Mouse (Mus musculus) limb, embryonic 15.5 days (tissue): ENCODE results near the gene Rab36. TPM values are rescaled to one million over a fixed set of nuclear protein-coding genes. Genes with fewer than 3 reads are reported as not detected.

Experiments used
- ATAC-seq: fragments of 200-750 bp; cut with Nextera tagmentation; 2 replicates; pipeline ENCODE4 v1.8.0; 2017; ENCODE audit warnings: low read depth, moderate TSS enrichment; ENCODE audit not compliant: insufficient number of reproducible peaks, low FRiP score, low TSS enrichment
- H3K27ac ChIP-seq: fragments of 300-500 bp; sonication (generic); 2 replicates; pipeline ENCODE4 v1.5.1; 2015; ENCODE audit warnings: moderate library complexity, mild to moderate bottlenecking, inconsistent platforms
- H3K27me3 ChIP-seq: fragments of 300-500 bp; sonication (generic); 2 replicates; pipeline ENCODE4 v1.6.1; 2015; ENCODE audit warnings: inconsistent platforms
- H3K36me3 ChIP-seq: fragments of 300-500 bp; sonication (generic); 2 replicates; pipeline ENCODE4 v1.6.1; 2015; ENCODE audit warnings: inconsistent platforms
- H3K4me1 ChIP-seq: fragments of 300-500 bp; sonication (generic); 2 replicates; pipeline ENCODE4 v1.6.1; 2015; ENCODE audit warnings: inconsistent platforms
- H3K4me2 ChIP-seq: fragments of 300-500 bp; sonication (generic); 2 replicates; pipeline ENCODE4 v1.6.1; 2015; ENCODE audit warnings: mild to moderate bottlenecking, inconsistent platforms
- H3K4me3 ChIP-seq: fragments of 300-500 bp; sonication (generic); 2 replicates; pipeline ENCODE4 v1.5.1; 2015; ENCODE audit warnings: mild to moderate bottlenecking, inconsistent platforms
- H3K9ac ChIP-seq: fragments of 300-500 bp; sonication (generic); 2 replicates; pipeline ENCODE4 v1.6.1; 2015; ENCODE audit warnings: inconsistent platforms
- H3K9me3 ChIP-seq: fragments of 300-500 bp; sonication (generic); 2 replicates; pipeline ENCODE4 v1.6.1; 2016; ENCODE audit warnings: inconsistent platforms
- WGBS: fragments of 180-500 bp; shearing (Covaris S2); methylation state at CpG from one replicate; pipeline ENCODE4 v1.1.7; 2015; 5-methylcytosine and 5-hydroxymethylcytosine counted together
- polyA plus RNA-seq: library from polyadenylated mRNA; unstranded; fragments of >200 nt; fragmentation: Nextera tagmentation; extraction: Ambion mirVana; gene quantifications from 2 replicates; pipeline ENCODE4 v1.2.1, GENCODE M21; 2015

The Rab36 gene
- polyA plus RNA-seq, 1 experiment from 2014 or later, result 6.7 TPM

DNA sequence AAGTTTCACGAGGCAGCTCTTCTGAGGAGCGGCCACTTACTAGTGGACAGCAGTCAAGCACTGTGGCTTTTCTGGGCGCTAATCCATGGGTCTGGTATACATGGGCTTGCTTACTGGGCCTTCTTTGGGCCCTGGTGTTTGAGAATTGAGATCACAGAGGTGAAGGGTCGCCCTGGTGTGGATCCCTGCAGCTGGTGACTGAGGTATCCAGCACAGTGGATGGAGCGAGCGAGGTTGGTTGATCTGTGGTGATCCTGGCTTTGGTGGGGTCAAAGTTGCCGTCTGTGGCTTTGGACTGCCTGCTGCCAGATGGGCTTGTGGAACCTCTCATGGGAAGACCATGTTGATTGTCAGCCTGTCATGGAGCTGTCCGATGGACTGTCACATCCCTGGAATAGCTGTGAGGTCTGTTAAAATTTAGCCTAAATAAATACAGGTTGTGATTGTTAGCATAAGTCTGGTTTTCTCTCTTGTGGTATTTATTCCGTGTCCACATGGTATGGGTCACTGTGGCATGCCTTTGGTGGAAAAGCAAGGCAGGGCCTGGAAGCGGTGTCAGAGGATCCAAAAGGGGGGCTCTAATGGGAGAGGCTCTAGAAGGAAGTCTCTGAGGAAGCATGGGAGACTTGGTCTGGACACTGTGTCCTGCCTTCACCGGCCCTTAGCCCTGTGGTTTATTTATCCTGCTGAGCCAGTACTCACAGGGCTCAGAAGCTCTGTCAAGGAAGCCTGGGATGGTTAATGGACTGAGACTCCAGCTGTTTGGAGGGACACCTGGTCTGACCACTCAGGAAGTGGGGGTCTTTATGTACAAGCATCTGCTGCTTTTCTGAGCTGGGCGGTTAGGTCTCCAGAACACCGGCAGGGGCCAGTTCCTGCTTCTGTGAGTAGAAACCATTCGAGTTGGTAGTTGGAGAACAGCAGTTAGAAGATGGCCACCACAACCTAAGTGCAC is 41.6 kb downstream of the Rab36 start:
- no peak overlapping the region for H3K4me3 ChIP-seq
- 0 out of 2 replicates have a peak, but pooled peaks cover 4% of the 10 kb centered on the region for H3K36me3 ChIP-seq
- WGBS, result 75% methylated on average over 14 of the region's 14 CpGs
- no peaks in the 10 kb centered on the region for H3K9me3 ChIP-seq
- H3K27me3 ChIP-seq, result no peaks in the 10 kb centered on the region
- no peak overlapping the region for H3K9ac ChIP-seq
- H3K4me2 ChIP-seq, result no peak overlapping the region
- ATAC-seq, result no peak
- H3K27ac ChIP-seq, result 0 out of 2 replicates have a peak overlapping the region, but pooled peaks have one; percentile 22
- peaks cover 6% of the 10 kb centered on the region; the same call in 1 of the 2 replicates for H3K4me1 ChIP-seq

DNA sequence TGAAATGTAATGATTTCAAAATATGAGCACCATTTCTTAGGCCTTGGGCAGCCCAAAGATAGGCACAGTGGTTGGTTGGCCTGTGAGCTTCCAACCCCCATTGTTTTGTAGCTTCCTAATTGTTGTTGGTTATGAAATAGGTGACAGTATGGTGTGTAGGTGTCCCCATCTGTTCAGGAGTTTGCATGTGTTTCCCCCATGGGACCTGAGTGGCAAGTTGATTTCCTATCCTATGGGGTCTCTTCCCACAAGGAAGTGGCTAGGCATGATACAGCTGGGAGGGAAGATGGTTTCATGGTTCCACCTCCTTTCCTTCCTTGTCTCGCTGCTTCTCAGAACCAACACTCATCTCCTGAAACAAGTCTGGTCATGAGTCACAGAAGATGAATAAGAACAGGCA is 48.5 kb downstream of the Rab36 start:
- WGBS, result 72% methylated on average over 1 of the region's 1 CpGs
- Histone ChIP-seq H3K9me3 (no peaks in the 10 kb centered on the region), H3K36me3 (no peaks in the 10 kb centered on the region), H3K4me2 (no peak overlapping the region), H3K9ac (no peak overlapping the region), H3K27me3 (no peaks in the 10 kb centered on the region), H3K4me1 (no peaks in the 10 kb centered on the region), H3K4me3 (no peak overlapping the region), H3K27ac (no peak overlapping the region)
- ATAC-seq, result no peak

GRCm38 (mm10) chr10:75088471-75088870 is 51.6 kb downstream of the Rab36 start:
- WGBS, result 92% methylated on average over 4 of the region's 4 CpGs

GRCm38 (mm10) chr10:75091478-75092152 is 54.8 kb downstream of the Rab36 start:
- H3K9ac ChIP-seq, result no peak overlapping the region
- ATAC-seq, result no peak
- H3K4me1 ChIP-seq, result peaks cover 11% of the 10 kb centered on the region
- no peak overlapping the region for H3K4me2 ChIP-seq
- H3K27ac ChIP-seq, result peak overlapping the region; percentile 67
- no peaks in the 10 kb centered on the region for H3K9me3 ChIP-seq
- H3K36me3 ChIP-seq, result no peaks in the 10 kb centered on the region
- 58% methylated on average over 10 of the region's 10 CpGs for WGBS
- no peak overlapping the region for H3K4me3 ChIP-seq
- no peaks in the 10 kb centered on the region for H3K27me3 ChIP-seq

More at GRCm38 (mm10) chr10:75088471-75088870, 51.6 kb downstream of the Rab36 start:
- H3K27ac ChIP-seq, result no peak overlapping the region
- ATAC-seq, result no peak
- no peak overlapping the region for H3K4me3 ChIP-seq
- H3K4me1 ChIP-seq, result peaks cover 3% of the 10 kb centered on the region
- H3K9ac ChIP-seq, result no peak overlapping the region
- no peaks in the 10 kb centered on the region for H3K9me3 ChIP-seq
- H3K4me2 ChIP-seq, result no peak overlapping the region
- H3K27me3 ChIP-seq, result no peaks in the 10 kb centered on the region
- no peaks in the 10 kb centered on the region for H3K36me3 ChIP-seq

DNA sequence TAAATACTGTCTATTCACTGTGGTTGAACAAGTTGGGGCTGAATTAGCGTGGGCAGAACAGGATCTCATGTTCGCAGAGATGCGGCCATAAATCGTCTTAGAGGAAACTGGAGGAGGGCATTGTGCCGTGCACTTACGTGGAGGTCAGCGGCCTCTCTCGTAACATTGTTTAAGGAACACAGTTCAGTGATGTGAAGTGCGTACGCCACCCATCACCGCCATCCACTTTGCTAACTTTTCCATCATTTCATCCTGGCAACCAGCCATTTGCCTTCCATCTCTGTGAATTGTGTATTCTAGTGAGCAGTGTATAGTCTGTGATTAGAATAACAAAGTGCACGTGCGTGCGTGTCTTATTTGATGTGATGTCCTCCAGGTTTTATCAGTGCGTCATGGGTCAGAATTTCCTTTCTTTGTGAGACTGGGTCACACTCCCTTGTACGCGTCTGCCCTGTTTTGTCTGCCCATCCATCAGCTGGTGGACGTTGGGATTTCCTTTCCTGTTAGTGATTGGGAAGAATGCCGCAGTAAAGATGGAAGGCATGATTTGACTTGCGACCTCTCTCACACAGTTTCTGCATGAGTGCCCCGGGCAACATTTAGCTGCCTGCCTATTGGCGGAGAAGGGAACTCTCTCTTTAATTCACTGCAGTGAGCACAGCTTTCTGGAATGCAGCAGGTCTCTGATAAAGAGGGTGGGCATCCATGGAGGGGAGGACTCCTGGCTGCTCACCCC is 56.6 kb downstream of the Rab36 start:
- WGBS, result 51% methylated on average over 22 of the region's 22 CpGs
- H3K27me3 ChIP-seq, result no peaks in the 10 kb centered on the region
- ATAC-seq, result no peak
- no peak overlapping the region for H3K27ac ChIP-seq
- H3K4me3 ChIP-seq, result no peak overlapping the region
- no peak overlapping the region for H3K9ac ChIP-seq
- no peaks in the 10 kb centered on the region for H3K36me3 ChIP-seq
- no peaks in the 10 kb centered on the region for H3K9me3 ChIP-seq
- peaks cover 17% of the 10 kb centered on the region for H3K4me1 ChIP-seq
- no peak overlapping the region; the same call in 1 of the 2 replicates for H3K4me2 ChIP-seq

DNA sequence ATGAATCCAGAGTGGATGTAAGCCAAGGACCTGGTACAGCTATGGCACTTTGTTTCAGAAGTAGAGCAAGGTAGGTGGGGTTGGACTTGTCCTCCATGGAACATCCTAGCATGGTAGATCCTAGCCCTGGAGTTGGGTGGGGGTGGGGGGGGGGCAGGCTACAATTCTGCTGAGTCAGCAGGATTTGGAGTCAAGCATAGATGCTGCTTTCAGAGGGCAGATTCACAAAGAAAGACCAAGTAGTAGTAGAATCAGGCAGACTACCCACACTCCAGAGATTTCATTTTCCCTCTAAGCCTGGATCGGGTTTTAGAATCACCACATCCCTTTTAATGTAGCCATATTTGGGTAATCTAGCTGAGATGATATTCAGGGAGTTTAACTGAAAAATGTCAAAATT is 57.5 kb downstream of the Rab36 start:
- Histone ChIP-seq H3K27ac (no peak overlapping the region), H3K36me3 (no peaks in the 10 kb centered on the region), H3K9me3 (no peaks in the 10 kb centered on the region), H3K27me3 (no peaks in the 10 kb centered on the region), H3K9ac (no peak overlapping the region), H3K4me1 (peaks cover 26% of the 10 kb centered on the region), H3K4me3 (no peak overlapping the region), H3K4me2 (no peak overlapping the region)
- ATAC-seq, result no peak
- WGBS, result 100% methylated on average over 1 of the region's 1 CpGs

- Histone ChIP-seq H3K9ac (no peak overlapping the region), H3K4me2 (no peak overlapping the region), H3K27me3 (no peaks in the 10 kb centered on the region), H3K36me3 (no peaks in the 10 kb centered on the region), H3K27ac (no peak overlapping the region), H3K4me1 (peaks cover 33% of the 10 kb centered on the region), H3K9me3 (no peaks in the 10 kb centered on the region), H3K4me3 (no peak overlapping the region)
- ATAC-seq, result no peak
- 91% methylated on average over 7 of the region's 7 CpGs for WGBS
Observed at GRCm38 (mm10) chr10:75095216-75095615, 58.4 kb downstream of the Rab36 start.

DNA sequence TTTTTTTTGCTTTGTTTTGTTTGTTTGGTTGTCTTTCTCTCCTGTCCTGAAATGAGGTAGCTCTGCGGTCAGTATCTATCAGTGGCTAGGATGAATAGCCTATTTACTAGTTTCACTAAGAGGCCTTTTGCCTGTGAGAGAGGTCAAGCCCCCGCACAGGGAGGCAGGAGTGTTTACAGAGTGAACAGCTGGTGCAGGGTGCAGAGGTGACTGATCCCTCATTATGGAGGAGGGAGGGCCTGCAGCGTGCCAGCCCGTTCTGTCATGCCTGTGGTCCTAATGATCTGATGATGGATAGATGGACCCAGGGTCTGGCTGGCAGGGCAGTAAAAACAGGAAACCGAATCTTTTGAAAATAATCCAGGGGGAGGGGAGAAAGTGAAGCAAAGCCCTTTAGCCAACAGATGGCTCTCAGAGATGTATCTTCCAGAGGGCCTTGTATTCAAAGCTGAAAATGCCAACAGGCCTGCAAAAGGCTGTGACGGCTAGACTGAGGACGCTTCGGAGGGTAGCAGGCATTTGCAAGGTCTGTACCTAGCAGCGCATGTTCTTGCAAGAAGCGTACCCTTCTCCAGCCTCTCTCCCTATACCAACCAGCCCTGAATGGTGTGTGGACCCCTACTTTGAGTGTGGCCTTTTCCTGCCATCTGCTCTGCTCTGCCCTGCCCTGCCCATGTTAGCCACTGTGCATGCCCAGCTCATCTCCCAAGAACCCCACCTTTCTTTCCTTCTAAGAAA is 61.8 kb downstream of the Rab36 start:
- WGBS, result 33% methylated on average over 10 of the region's 10 CpGs
- no peak overlapping the region for H3K4me3 ChIP-seq
- H3K27me3 ChIP-seq, result no peaks in the 10 kb centered on the region
- H3K27ac ChIP-seq, result peak overlapping the region; percentile 17; the same call in 1 of the 2 replicates
- H3K4me1 ChIP-seq, result peaks cover 45% of the 10 kb centered on the region
- no peak overlapping the region for H3K4me2 ChIP-seq
- no peak overlapping the region for H3K9ac ChIP-seq
- H3K36me3 ChIP-seq, result no peaks in the 10 kb centered on the region
- no peaks in the 10 kb centered on the region for H3K9me3 ChIP-seq
- ATAC-seq, result no peak

- Histone ChIP-seq H3K9me3 (no peaks in the 10 kb centered on the region), H3K9ac (no peak overlapping the region), H3K4me3 (no peak overlapping the region), H3K4me1 (peaks cover 59% of the 10 kb centered on the region), H3K4me2 (no peak overlapping the region), H3K36me3 (no peaks in the 10 kb centered on the region), H3K27ac (peak overlapping the region; percentile 44; the same call in 1 of the 2 replicates), H3K27me3 (no peaks in the 10 kb centered on the region)
- ATAC-seq, result no peak
- 57% methylated on average over 7 of the region's 7 CpGs for WGBS
Observed at GRCm38 (mm10) chr10:75100298-75100697, 63.4 kb downstream of the Rab36 start.

DNA sequence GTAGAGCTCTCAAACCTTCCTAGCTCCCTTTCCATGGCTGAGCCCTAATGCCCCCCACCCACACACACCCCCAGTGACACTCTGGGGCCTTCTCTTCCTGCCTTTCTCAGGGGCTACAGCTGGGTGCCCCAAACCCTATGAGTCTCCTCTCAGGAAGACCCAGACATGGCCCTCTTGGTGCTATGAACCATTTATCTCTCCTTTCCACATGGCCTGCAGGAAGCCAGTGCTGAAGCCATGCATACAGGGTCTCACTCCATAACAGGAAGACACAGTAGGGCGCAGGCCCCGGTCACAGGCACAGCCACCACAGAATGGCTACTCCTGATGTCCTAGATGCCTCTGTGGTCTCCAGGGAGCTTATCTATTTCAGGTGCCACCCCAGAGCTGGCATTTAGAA is 66.6 kb downstream of the Rab36 start:
- no peaks in the 10 kb centered on the region for H3K9me3 ChIP-seq
- no peaks in the 10 kb centered on the region for H3K36me3 ChIP-seq
- no peak overlapping the region for H3K27ac ChIP-seq
- peaks cover 64% of the 10 kb centered on the region for H3K4me1 ChIP-seq
- no peak overlapping the region for H3K4me2 ChIP-seq
- H3K9ac ChIP-seq, result no peak overlapping the region
- no peaks in the 10 kb centered on the region for H3K27me3 ChIP-seq
- WGBS, result 83% methylated on average over 2 of the region's 2 CpGs
- ATAC-seq, result no peak
- H3K4me3 ChIP-seq, result no peak overlapping the region
